Mouse (Mus musculus): Measurements from ENCODE around the gene Igfbp1.

The Igfbp1 gene

DNA sequence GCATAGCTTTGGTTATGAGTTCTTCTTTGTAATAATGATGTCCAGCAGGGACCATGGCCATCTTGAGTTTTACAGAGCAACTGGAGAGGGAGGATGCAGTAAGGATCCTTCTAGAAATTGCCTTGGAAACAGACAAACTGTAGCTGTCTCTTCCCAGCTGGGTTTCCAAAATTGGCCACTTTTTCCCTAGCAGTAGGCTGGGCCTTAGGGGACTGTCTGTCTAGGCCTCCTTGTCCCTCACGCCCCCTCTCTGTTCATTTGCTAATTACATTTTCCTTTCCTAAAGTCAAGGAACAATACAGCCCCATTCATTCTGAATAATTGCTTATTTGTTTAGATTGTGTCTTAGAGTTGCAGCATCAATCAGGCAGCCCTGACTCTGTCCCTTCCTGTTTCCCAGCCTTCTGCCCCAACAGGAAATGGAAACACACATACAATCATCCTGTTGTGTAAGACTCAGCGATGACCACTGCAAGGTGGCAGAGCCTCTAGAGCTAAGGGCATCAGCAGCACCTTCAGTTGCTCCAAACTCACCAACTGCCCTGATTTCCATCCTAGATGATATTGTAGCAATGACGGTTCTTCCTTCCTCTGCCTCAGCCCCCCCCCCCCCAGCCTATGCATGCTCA is 37.5 kb downstream of the Igfbp1 start:
- DNase-seq, result no peak

DNA sequence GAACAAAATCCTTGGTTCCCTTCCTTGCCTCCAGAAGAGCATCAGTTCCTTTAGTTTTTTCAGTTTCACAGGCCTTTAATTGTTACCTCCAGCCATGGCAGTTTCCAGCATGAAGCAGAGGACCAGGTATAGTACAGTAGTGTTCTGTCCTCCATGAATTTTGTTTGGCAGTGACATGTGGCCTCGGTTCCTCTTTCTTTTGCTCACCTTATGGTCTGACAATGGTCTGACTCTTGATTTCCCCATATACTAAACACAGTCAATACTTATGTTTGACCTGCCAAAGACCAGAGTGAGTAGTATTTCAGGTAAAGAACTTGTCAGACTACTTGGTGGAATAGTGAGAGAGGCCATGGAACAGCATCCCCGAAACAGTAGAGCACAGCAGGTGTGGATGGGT is 39.2 kb downstream of the Igfbp1 start:
- DNase-seq, result no peak

DNA sequence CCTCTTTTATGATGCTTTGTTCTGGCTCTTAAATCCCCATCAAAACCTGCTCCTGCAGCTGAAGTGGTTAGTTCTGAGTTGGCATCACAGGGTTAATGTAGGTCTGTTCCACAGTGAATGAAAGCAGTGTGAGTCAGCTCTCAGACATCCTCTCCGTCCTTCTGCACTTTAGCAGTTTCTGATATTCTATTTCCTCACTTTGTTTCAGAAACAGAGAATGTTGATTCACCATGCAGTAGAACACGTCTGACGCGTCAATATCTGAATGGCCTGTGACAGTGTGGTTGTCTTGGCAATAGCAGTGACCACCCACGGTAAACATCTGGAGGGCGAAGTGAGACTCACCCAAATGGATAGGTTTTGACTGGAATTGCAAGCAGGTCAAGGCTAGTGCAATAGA is 40.1 kb downstream of the Igfbp1 start:
- DNase-seq, result no peak

DNA sequence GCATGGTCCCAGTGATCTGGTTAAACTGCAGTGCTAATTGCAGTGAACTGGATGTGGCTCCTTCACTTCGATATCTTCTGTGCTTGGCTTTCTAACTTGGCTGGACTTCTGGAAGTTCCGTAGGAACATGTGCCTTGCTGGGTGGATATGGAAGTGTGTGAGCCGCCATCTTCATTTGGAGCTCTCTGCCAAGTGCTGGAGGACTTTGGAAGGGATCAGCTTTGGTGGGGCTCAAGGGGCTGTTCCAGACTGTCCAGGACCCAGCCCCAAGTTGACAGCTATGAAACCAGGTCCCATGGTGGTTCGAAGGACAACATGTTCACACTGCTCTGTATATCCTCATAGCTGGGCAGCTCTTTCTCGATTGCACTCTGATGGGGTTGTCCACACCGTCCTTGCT is 41.0 kb downstream of the Igfbp1 start:
- DNase-seq, result no peak

DNA sequence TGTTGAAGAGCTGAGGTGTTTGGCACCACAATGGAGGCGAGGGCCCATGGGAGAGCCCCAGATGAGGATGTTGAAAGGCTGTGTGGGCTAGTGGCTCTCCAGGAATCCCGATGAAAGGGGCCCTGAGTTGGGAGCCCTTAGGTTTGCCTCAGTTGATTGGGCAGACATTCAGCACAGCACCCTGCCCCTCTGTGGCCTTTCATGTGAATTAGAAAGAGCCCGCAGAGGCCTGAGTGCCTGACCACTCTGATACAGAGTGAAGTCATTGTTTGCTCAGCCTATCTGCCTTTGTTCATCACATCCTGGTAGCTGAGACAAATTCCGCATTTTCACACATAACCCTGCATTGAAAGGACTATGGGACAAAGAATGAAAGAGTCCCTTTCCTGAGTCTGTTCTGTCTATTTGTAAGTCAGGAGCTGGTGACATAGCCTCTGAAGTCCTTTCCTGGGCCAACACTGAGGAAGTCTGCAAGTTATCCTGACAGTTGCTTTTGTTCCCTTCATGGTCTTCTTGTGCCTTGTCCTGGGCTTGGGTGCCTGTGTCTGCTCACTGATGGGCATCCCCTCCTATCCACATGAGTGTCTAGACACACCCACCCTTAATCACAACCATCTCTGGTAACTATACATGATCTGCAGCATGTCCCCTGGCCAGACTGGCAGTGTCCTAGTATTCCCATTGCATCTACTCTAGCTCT is 41.6 kb downstream of the Igfbp1 start:
- DNase-seq, result no peak

DNA sequence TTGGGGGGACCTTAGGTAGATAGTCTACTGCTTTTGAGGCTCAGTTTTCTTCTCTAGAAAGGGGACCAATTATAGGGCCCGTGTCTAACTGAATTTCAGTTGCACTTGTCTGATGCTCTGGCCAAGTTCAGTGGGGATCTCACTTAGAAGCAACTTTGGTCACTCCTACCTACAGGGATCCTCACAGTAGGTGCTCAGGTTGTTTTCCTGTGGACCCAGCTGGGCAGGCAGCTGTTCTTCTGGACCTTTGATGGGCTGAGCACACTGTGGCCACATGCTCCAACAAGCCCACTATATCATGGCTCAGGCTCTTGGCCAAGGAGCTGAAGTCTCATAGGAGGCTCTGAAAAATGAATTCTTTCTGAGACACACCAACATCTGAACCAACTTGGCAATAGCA is 47.2 kb downstream of the Igfbp1 start:
- DNase-seq, result no peak

DNA sequence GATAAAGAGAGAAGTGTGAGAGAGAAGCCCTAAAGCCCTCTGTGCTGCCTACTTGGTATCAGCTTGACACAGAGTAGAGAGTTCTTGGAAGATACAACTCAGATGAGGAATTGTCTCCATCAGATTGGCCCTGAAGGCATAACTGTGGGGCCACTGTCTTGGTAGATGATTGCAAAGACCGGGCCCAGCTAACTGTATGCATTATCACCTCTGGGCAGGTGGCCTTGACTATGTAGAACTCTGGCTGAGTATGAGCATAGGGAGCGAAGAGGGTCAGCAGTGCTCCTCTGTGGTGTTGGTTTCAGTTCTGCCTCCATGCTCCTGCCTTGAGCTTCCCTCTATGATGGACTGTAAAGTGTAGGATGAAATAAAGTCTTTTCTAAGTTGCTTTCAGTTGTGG is 52.8 kb downstream of the Igfbp1 start:
- no peak for DNase-seq

DNA sequence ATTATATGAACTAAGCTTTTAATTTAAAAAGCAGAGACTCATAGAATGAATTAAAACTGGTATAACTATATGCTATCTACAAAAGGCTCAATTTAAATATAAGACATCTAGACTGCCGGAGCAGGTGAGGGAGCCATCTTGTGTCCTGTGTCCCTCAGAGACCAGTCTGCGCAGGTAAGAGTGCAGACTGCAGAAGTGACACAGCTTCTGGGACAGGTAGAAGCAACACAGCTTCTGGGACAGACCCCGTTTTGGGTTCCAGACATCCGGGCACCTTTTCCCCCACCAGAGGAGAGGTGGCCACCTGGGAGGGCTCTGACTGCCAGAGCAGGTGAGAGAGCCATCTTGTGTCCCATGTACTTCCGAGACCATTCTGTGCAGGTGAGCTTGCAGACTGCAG is 53.3 kb downstream of the Igfbp1 start:
- no peak for DNase-seq
